Mouse (Mus musculus) heart, embryonic 16.5 days (tissue): ENCODE measurements at regions not wholly inside any gene's neighbourhood (a gene's known extent, or its start where the extent isn't known, plus 50 kb on each side); places are given as distances from the start of the nearest gene placed in this dataset.

Experiments
- ATAC-seq: fragments of 200-750 bp; cut with Nextera tagmentation; replicated peaks from 2 replicates; pipeline ENCODE4 v1.8.0; 2017; ENCODE audit warnings: moderate number of reproducible peaks; ENCODE audit not compliant: insufficient read depth, low FRiP score; ENCODE audit errors: extremely low read depth
- H3K27ac ChIP-seq: fragments of 300-500 bp; sonication (generic); 2 replicates; pipeline ENCODE4 v1.5.1; 2014; ENCODE audit warnings: mild to moderate bottlenecking, low read length, control low read depth, moderate library complexity
- H3K27me3 ChIP-seq: fragments of 300-500 bp; sonication (generic); 2 replicates; pipeline ENCODE4 v1.6.1; 2014; ENCODE audit warnings: low read length, mixed read lengths; ENCODE audit not compliant: control insufficient read depth, insufficient read depth
- H3K36me3 ChIP-seq: fragments of 300-500 bp; sonication (generic); 2 replicates; pipeline ENCODE4 v1.6.1; 2014; ENCODE audit not compliant: control insufficient read depth, insufficient read depth
- H3K4me1 ChIP-seq: fragments of 300-500 bp; sonication (generic); 2 replicates; pipeline ENCODE4 v1.6.1; 2014; ENCODE audit warnings: low read length, mixed read lengths; ENCODE audit not compliant: control insufficient read depth, insufficient read depth
- H3K4me2 ChIP-seq: fragments of 300-500 bp; sonication (generic); 2 replicates; pipeline ENCODE4 v1.6.1; 2014; ENCODE audit warnings: low read depth, mild to moderate bottlenecking, control low read depth, low read length
- H3K4me3 ChIP-seq: fragments of 300-500 bp; sonication (generic); 2 replicates; pipeline ENCODE4 v1.5.1; 2014; ENCODE audit warnings: mild to moderate bottlenecking, control low read depth, low read length
- H3K9ac ChIP-seq: fragments of 300-500 bp; sonication (generic); 2 replicates; pipeline ENCODE4 v1.6.1; 2014; ENCODE audit warnings: low read length, control low read depth
- H3K9me3 ChIP-seq: fragments of 300-500 bp; sonication (generic); replicated peaks from 2 replicates; pipeline ENCODE4 v1.6.1; 2016; ENCODE audit warnings: low read length; ENCODE audit not compliant: control insufficient read depth
- WGBS: fragments of 180-500 bp; shearing (Covaris S2); extraction: QIAGEN DNeasy Blood & Tissue Kit; methylation state at CpG from one replicate; pipeline ENCODE4 v1.1.7; 2014; 5-methylcytosine and 5-hydroxymethylcytosine counted together

DNA sequence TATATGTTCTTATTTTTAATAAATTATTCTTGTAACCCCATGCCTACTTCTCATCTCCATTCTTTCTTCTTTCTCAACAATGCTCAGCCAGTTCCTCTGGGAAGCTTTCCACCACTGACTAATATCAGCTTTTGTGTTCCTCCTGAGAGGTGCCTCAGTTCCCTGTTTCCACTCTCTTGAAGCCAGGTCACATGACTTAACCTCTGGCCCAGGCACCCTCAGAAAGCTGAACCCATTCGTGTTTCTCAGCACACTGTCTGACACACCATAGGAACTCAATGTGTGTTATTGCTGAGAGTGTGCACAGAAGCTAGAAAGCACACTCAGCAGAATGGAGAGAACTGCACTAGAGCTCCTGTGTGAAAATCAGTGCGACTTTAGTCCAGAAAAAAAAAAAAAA is 207.1 kb downstream of the Nfkbiz start:
- H3K27me3 ChIP-seq = no peaks in the 10 kb centered on the region
- H3K36me3 ChIP-seq = no peaks in the 10 kb centered on the region
- no peak overlapping the region for H3K4me2 ChIP-seq
- H3K9ac ChIP-seq = no peak overlapping the region
- H3K9me3 ChIP-seq = peaks cover 3% of the 10 kb centered on the region
- no peaks in the 10 kb centered on the region for H3K4me1 ChIP-seq
- WGBS = 74% methylated on average over 2 of the region's 2 CpGs
- no peak for ATAC-seq
- H3K27ac ChIP-seq = no peak overlapping the region
- H3K4me3 ChIP-seq = no peak overlapping the region

DNA sequence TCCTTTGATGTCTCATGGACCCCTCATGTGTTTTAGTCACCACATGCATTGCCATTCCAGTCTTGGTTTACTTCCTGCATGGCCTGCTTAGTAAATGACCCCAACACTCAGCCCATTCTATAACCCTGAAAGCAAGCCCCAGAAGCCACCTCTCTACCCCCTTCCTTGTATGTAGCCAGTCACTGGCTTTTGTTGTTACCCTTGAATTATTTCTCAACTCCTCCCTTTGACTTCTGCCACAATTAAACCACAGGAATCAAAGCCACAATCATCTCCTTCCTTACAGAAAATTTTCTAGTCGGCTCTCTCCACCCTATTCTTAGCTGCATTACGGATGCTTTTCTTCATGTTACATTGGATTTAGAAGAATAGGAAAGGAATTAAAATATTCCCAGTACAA is 207.7 kb downstream of the Nfkbiz start:
- no peaks in the 10 kb centered on the region for H3K4me1 ChIP-seq
- no peak overlapping the region for H3K27ac ChIP-seq
- H3K36me3 ChIP-seq = no peaks in the 10 kb centered on the region
- no peak for ATAC-seq
- no peak overlapping the region for H3K4me2 ChIP-seq
- H3K9me3 ChIP-seq = peaks cover 3% of the 10 kb centered on the region
- no peak overlapping the region for H3K9ac ChIP-seq
- no peak overlapping the region for H3K4me3 ChIP-seq
- no peaks in the 10 kb centered on the region for H3K27me3 ChIP-seq
- WGBS = 87% methylated on average over 2 of the region's 2 CpGs

DNA sequence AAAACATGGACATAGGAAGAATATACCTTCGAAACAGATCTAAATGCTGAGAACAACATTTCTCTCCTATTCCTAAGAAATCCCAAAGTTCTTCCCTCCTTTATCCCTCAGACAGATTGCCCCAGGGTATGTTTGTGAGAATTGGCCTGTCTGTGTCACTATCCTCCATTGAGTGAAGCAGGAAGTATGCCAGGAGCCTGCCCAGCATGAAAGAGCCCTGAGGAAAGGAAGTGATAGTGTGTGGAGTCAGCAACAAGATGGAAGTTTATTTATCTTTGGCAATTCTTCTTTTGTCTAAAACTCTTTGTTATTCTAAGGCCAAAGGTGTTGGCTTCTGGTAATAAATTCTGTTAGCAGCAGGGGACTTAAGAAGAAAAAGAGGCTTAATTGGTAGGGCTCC is 211.2 kb downstream of the Nfkbiz start:
- WGBS = 89% methylated on average over 1 of the region's 1 CpGs
- ATAC-seq = no peak
- no peaks in the 10 kb centered on the region for H3K36me3 ChIP-seq
- no peak overlapping the region for H3K4me2 ChIP-seq
- no peaks in the 10 kb centered on the region for H3K4me1 ChIP-seq
- peaks cover 3% of the 10 kb centered on the region for H3K9me3 ChIP-seq
- H3K27me3 ChIP-seq = no peaks in the 10 kb centered on the region
- H3K4me3 ChIP-seq = no peak overlapping the region
- no peak overlapping the region for H3K27ac ChIP-seq
- no peak overlapping the region for H3K9ac ChIP-seq

DNA sequence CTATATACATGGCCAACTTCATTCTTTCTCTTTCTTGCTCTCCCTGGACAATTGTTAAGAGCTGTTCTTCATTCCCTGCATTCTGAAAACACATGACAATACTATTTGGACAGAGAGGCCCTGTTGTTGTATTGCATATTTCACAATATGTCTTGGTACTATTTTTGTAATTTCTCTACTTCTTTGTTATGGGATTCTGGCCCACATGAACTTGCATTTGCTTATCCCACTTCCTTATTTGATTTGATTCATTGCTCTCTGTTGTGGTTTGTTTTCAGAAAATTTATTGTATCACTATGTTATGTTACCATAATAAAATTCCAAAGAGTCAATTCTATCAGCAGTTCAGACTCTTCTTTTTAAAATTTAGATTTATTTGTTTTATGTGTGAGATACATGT is 215.3 kb downstream of the Nfkbiz start:
- Histone ChIP-seq H3K4me2 (no peak overlapping the region), H3K9ac (no peak overlapping the region), H3K4me3 (no peak overlapping the region), H3K9me3 (peaks cover 3% of the 10 kb centered on the region), H3K27ac (no peak overlapping the region), H3K4me1 (no peaks in the 10 kb centered on the region), H3K27me3 (no peaks in the 10 kb centered on the region), H3K36me3 (no peaks in the 10 kb centered on the region)
- ATAC-seq = no peak

DNA sequence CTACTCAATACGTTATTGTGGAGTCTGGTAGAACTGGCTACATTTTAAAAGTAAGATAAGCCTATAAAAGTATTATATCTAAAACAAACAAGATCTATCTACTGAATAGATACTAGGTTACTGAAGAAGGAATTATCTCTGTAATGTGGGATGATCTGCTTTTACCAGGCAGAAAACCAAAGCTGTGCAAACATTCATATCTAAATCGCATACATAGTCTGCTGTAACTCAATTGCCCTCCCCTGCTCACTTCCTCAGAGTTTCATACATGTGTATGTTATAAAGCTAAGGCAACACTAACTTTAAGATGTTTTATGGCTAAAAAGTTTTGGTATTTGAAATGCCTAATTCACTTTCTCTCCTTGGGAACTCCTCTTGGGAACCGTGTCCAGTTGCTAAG is 219.0 kb downstream of the Nfkbiz start:
- H3K36me3 ChIP-seq = no peaks in the 10 kb centered on the region
- WGBS = 64% methylated on average over 3 of the region's 3 CpGs
- no peaks in the 10 kb centered on the region for H3K9me3 ChIP-seq
- no peak overlapping the region for H3K27ac ChIP-seq
- no peak overlapping the region for H3K4me2 ChIP-seq
- H3K4me1 ChIP-seq = no peaks in the 10 kb centered on the region; the same call in 1 of the 2 replicates
- no peak for ATAC-seq
- no peak overlapping the region for H3K9ac ChIP-seq
- H3K4me3 ChIP-seq = no peak overlapping the region
- no peaks in the 10 kb centered on the region for H3K27me3 ChIP-seq

DNA sequence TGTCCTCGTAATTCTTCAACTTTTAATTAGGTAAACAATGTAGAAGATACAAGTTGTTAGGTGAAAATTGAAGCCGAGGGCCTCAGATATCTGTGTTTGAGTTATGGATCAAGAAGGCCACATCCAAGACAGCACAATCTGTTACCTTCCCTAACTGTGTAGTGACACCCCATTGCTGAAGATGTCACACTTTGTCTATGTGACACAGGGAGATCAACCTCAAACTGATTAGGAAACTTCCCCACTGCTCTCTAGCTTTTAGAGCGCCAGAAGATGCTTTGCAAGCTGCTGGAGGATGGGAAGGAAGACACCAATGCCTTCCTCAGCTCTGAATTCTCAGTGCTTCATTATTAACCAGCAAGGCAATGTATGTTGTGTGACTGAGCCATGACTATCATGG is 220.7 kb downstream of the Nfkbiz start:
- no peak overlapping the region for H3K4me3 ChIP-seq
- WGBS = 81% methylated on average over 3 of the region's 3 CpGs
- H3K9me3 ChIP-seq = no peaks in the 10 kb centered on the region
- no peak overlapping the region for H3K4me2 ChIP-seq
- no peaks in the 10 kb centered on the region; the same call in 1 of the 2 replicates for H3K4me1 ChIP-seq
- no peaks in the 10 kb centered on the region for H3K27me3 ChIP-seq
- H3K36me3 ChIP-seq = no peaks in the 10 kb centered on the region
- H3K9ac ChIP-seq = no peak overlapping the region
- ATAC-seq = no peak
- H3K27ac ChIP-seq = no peak overlapping the region

GRCm38 (mm10) chr16:55617506-55617905 is 221.2 kb downstream of the Nfkbiz start:
- ATAC-seq = no peak

GRCm38 (mm10) chr16:55616408-55617120 is 222.1 kb downstream of the Nfkbiz start:
- no peak for ATAC-seq
- WGBS = 59% methylated on average over 1 of the region's 1 CpGs
- H3K4me3 ChIP-seq = no peak overlapping the region
- H3K36me3 ChIP-seq = no peaks in the 10 kb centered on the region
- no peak overlapping the region for H3K4me2 ChIP-seq
- H3K4me1 ChIP-seq = peaks cover 1% of the 10 kb centered on the region; the same call in 1 of the 2 replicates
- no peaks in the 10 kb centered on the region for H3K27me3 ChIP-seq
- H3K27ac ChIP-seq = no peak overlapping the region
- H3K9ac ChIP-seq = no peak overlapping the region
- no peaks in the 10 kb centered on the region for H3K9me3 ChIP-seq

More at GRCm38 (mm10) chr16:55617506-55617905, 221.2 kb downstream of the Nfkbiz start:
- no peak overlapping the region for H3K9ac ChIP-seq
- H3K27ac ChIP-seq = no peak overlapping the region
- no peaks in the 10 kb centered on the region for H3K36me3 ChIP-seq
- no peaks in the 10 kb centered on the region for H3K9me3 ChIP-seq
- no peaks in the 10 kb centered on the region; the same call in 1 of the 2 replicates for H3K4me1 ChIP-seq
- no peak overlapping the region for H3K4me3 ChIP-seq
- H3K4me2 ChIP-seq = no peak overlapping the region
- 38% methylated on average over 4 of the region's 4 CpGs for WGBS
- H3K27me3 ChIP-seq = no peaks in the 10 kb centered on the region

DNA sequence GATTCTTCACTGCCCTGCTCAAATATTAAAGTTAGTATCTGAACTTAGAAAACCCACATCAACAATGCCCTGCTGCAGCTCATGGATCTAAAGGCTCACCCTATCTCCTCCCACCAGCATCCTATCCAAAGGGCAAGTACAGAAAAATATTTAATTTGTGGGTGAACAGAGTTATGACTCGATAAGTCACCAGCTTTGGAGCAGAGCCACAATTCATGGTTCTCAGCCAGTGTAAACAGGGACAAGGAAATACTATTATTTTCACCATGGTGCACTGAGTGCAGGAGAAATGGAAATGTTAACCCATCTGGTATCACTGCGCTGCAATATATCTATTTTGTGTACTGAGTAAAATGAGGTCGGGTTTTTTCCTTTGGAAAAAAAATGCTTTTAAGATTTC is 225.8 kb downstream of the Nfkbiz start:
- Histone ChIP-seq H3K4me2 (no peak overlapping the region), H3K9me3 (no peaks in the 10 kb centered on the region), H3K4me3 (no peak overlapping the region), H3K36me3 (no peaks in the 10 kb centered on the region), H3K4me1 (peaks cover 2% of the 10 kb centered on the region; the same call in 1 of the 2 replicates), H3K9ac (no peak overlapping the region), H3K27ac (no peak overlapping the region), H3K27me3 (no peaks in the 10 kb centered on the region)
- ATAC-seq = no peak
- WGBS = 69% methylated on average over 3 of the region's 3 CpGs
